Mouse (Mus musculus) embryonic facial prominence, embryonic 14.5 days (tissue): ENCODE data around the gene Masp1. TPM values are rescaled to one million over a fixed set of nuclear protein-coding genes. Genes with fewer than 3 reads are reported as not detected.

Experiments used
- ATAC-seq: fragments of 200-750 bp; cut with Nextera tagmentation; 2 replicates; pipeline ENCODE4 v1.8.0; 2017; ENCODE audit warnings: low read depth, moderate number of reproducible peaks, moderate TSS enrichment
- DNase-seq: peaks from one replicate; pipeline ENCODE4 v3.0.0-alpha.2; 2015; ENCODE audit warnings: low spot score
- H3K27ac ChIP-seq: fragments of 300-500 bp; sonication (generic); replicated peaks from 2 replicates; pipeline ENCODE4 v1.5.1; 2014; ENCODE audit warnings: low read depth, mild to moderate bottlenecking, low read length, moderate library complexity
- H3K27me3 ChIP-seq: fragments of 300-500 bp; sonication (generic); replicated peaks from 2 replicates; pipeline ENCODE4 v1.6.1; 2014; ENCODE audit warnings: low read length; ENCODE audit not compliant: control insufficient read depth, insufficient read depth
- H3K36me3 ChIP-seq: fragments of 300-500 bp; sonication (generic); 2 replicates; pipeline ENCODE4 v1.6.1; 2014; ENCODE audit warnings: low read length, mixed read lengths; ENCODE audit not compliant: control insufficient read depth, insufficient read depth
- H3K4me1 ChIP-seq: fragments of 300-500 bp; sonication (generic); 2 replicates; pipeline ENCODE4 v1.6.1; 2014; ENCODE audit warnings: antibody characterized with exemption, low read length; ENCODE audit not compliant: control insufficient read depth, insufficient read depth
- H3K4me2 ChIP-seq: fragments of 300-500 bp; sonication (generic); 2 replicates; pipeline ENCODE4 v1.6.1; 2014; ENCODE audit warnings: low read depth, mild to moderate bottlenecking, low read length, moderate library complexity, mixed read lengths
- H3K4me3 ChIP-seq: fragments of 300-500 bp; sonication (generic); 2 replicates; pipeline ENCODE4 v1.5.1; 2014; ENCODE audit warnings: low read depth, mild to moderate bottlenecking, low read length
- H3K9ac ChIP-seq: fragments of 300-500 bp; sonication (generic); 2 replicates; pipeline ENCODE4 v1.6.1; 2014; ENCODE audit warnings: low read depth, mild to moderate bottlenecking, low read length, moderate library complexity, mixed read lengths
- H3K9me3 ChIP-seq: fragments of 300-500 bp; sonication (generic); 2 replicates; pipeline ENCODE4 v1.6.1; 2016; ENCODE audit warnings: low read length; ENCODE audit not compliant: control insufficient read depth
- WGBS: fragments of 180-500 bp; shearing (Covaris S2); extraction: QIAGEN DNeasy Blood & Tissue Kit; methylation state at CpG from one replicate; pipeline ENCODE4 v1.1.7; 2014; 5-methylcytosine and 5-hydroxymethylcytosine counted together
- polyA plus RNA-seq: library from polyadenylated mRNA; unstranded; fragments of >200 nt; fragmentation: Nextera tagmentation; extraction: Ambion mirVana; gene quantifications from 2 replicates; pipeline ENCODE4 v1.2.1, GENCODE M21; 2014

The Masp1 gene
- polyA plus RNA-seq, 1 experiment from 2014 or later, result 7.3 TPM

GRCm38 (mm10) chr16:23505904-23506687 is 14.5 kb downstream of the Masp1 start:
- Histone ChIP-seq H3K27ac (no peak overlapping the region), H3K9ac (no peak overlapping the region), H3K9me3 (no peaks in the 10 kb centered on the region), H3K4me3 (no peak overlapping the region), H3K4me2 (no peak overlapping the region), H3K36me3 (no peaks in the 10 kb centered on the region), H3K27me3 (no peaks in the 10 kb centered on the region), H3K4me1 (peaks cover 5% of the 10 kb centered on the region)
- WGBS, result 40% methylated on average over 11 of the region's 11 CpGs
- DNase-seq (no peak), ATAC-seq (no peak)

- Histone ChIP-seq H3K4me2 (no peak overlapping the region), H3K36me3 (no peaks in the 10 kb centered on the region), H3K9ac (no peak overlapping the region), H3K9me3 (no peaks in the 10 kb centered on the region), H3K4me1 (peaks cover 5% of the 10 kb centered on the region), H3K27me3 (no peaks in the 10 kb centered on the region), H3K4me3 (no peak overlapping the region), H3K27ac (no peak overlapping the region)
- ATAC-seq (no peak), DNase-seq (no peak)
- WGBS, result 40% methylated on average over 3 of the region's 3 CpGs
Observed at GRCm38 (mm10) chr16:23504320-23504744, 16.3 kb downstream of the Masp1 start.

GRCm38 (mm10) chr16:23503351-23503750 is 17.3 kb downstream of the Masp1 start:
- 72% methylated on average over 4 of the region's 4 CpGs for WGBS
- Histone ChIP-seq H3K27me3 (no peaks in the 10 kb centered on the region), H3K4me3 (no peak overlapping the region), H3K4me2 (no peak overlapping the region), H3K36me3 (no peaks in the 10 kb centered on the region), H3K9ac (no peak overlapping the region), H3K9me3 (no peaks in the 10 kb centered on the region), H3K4me1 (peaks cover 5% of the 10 kb centered on the region), H3K27ac (no peak overlapping the region)
- ATAC-seq (no peak), DNase-seq (no peak)

GRCm38 (mm10) chr16:23502478-23502877 is 18.1 kb downstream of the Masp1 start:
- no peaks in the 10 kb centered on the region for H3K36me3 ChIP-seq
- no peak overlapping the region for H3K27ac ChIP-seq
- peaks cover 5% of the 10 kb centered on the region for H3K4me1 ChIP-seq
- H3K4me3 ChIP-seq, result no peak overlapping the region
- H3K27me3 ChIP-seq, result no peaks in the 10 kb centered on the region
- H3K4me2 ChIP-seq, result no peak overlapping the region
- DNase-seq (no peak), ATAC-seq (no peak)
- H3K9me3 ChIP-seq, result no peaks in the 10 kb centered on the region
- WGBS, result 70% methylated on average over 3 of the region's 3 CpGs
- H3K9ac ChIP-seq, result no peak overlapping the region

DNA sequence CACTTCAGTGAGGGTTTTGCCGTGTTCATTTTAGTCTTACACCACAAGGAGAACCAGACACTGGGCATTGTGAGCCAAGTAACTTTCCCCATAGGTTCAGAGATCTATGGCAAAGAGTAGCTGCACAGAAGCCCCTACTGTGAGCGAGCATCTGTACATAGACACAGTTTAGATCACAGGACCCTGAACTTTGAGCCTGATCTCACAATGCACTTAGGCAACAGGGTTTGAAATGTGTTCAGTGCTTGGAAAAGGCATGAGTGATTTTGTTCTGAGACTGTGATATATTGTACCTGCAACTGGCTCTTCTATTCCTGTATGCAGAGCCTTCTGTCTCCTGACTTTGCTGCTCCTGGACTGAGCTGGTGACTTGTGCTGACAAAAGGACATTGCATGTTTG is 19.3 kb downstream of the Masp1 start:
- 82% methylated on average over 2 of the region's 2 CpGs for WGBS
- no peaks in the 10 kb centered on the region for H3K36me3 ChIP-seq
- no peak overlapping the region for H3K4me2 ChIP-seq
- H3K27me3 ChIP-seq, result no peaks in the 10 kb centered on the region
- no peak for DNase-seq
- H3K4me1 ChIP-seq, result peaks cover 5% of the 10 kb centered on the region
- H3K4me3 ChIP-seq, result no peak overlapping the region
- H3K27ac ChIP-seq, result no peak overlapping the region
- no peak overlapping the region for H3K9ac ChIP-seq
- no peaks in the 10 kb centered on the region for H3K9me3 ChIP-seq
- ATAC-seq, result no peak

GRCm38 (mm10) chr16:23500558-23500957 is 20.1 kb downstream of the Masp1 start:
- Histone ChIP-seq H3K4me3 (no peak overlapping the region), H3K9me3 (no peaks in the 10 kb centered on the region), H3K27ac (no peak overlapping the region), H3K36me3 (no peaks in the 10 kb centered on the region), H3K4me1 (peaks cover 5% of the 10 kb centered on the region), H3K27me3 (no peaks in the 10 kb centered on the region), H3K4me2 (no peak overlapping the region), H3K9ac (no peak overlapping the region)
- ATAC-seq (no peak), DNase-seq (no peak)
- 72% methylated on average over 5 of the region's 5 CpGs for WGBS

DNA sequence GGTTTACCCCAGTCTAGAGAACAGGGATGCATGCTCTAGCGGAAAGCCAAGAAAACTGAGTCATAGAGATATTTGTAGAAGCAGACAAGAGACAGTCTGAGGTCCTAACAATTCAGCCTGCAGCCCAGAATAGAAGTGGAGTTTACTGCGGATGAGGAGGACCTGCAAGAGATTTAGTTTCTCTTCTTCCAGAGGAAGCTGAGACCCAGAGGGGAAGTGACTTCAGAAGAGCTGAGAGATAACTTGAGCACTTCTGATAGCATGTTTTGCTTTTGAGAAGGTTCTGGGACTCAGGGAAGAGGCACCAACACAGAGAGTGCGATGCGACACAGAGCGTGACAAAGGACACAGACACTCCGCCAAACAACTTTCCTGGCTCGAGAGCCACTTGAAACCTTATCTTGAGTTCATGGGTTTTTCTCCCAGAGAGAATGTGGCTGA is 21.9 kb downstream of the Masp1 start:
- Histone ChIP-seq H3K4me1 (no peaks in the 10 kb centered on the region), H3K4me2 (no peak overlapping the region), H3K27ac (no peak overlapping the region), H3K9ac (no peak overlapping the region), H3K4me3 (no peak overlapping the region), H3K36me3 (no peaks in the 10 kb centered on the region), H3K27me3 (no peaks in the 10 kb centered on the region), H3K9me3 (no peaks in the 10 kb centered on the region)
- 69% methylated on average over 7 of the region's 7 CpGs for WGBS
- no peak for ATAC-seq
- no peak for DNase-seq

GRCm38 (mm10) chr16:23497881-23498280 is 22.7 kb downstream of the Masp1 start:
- Histone ChIP-seq H3K36me3 (no peaks in the 10 kb centered on the region), H3K27ac (no peak overlapping the region), H3K4me2 (no peak overlapping the region), H3K27me3 (no peaks in the 10 kb centered on the region), H3K9ac (no peak overlapping the region), H3K9me3 (no peaks in the 10 kb centered on the region), H3K4me1 (no peaks in the 10 kb centered on the region), H3K4me3 (no peak overlapping the region)
- 56% methylated on average over 1 of the region's 1 CpGs for WGBS
- ATAC-seq, result no peak
- no peak for DNase-seq

GRCm38 (mm10) chr16:23497440-23497839 is 23.2 kb downstream of the Masp1 start:
- peak; percentile 67; the same call in 1 of the 2 replicates for ATAC-seq
- H3K27ac ChIP-seq, result no peak overlapping the region

More at GRCm38 (mm10) chr16:23497440-23497839, 23.2 kb downstream of the Masp1 start:
- no peaks in the 10 kb centered on the region for H3K4me1 ChIP-seq
- no peaks in the 10 kb centered on the region for H3K9me3 ChIP-seq
- no peaks in the 10 kb centered on the region for H3K36me3 ChIP-seq
- H3K9ac ChIP-seq, result no peak overlapping the region
- no peak overlapping the region for H3K4me3 ChIP-seq
- H3K4me2 ChIP-seq, result no peak overlapping the region
- peak; percentile 53 for DNase-seq
- H3K27me3 ChIP-seq, result no peaks in the 10 kb centered on the region
- WGBS, result 9% methylated on average over 3 of the region's 3 CpGs
